Mouse (Mus musculus): Measurements from ENCODE around the gene Nr3c2. TPM values are rescaled to one million over a fixed set of nuclear protein-coding genes. Genes with fewer than 3 reads are reported as not detected.

Gene Nr3c2
- total and polyA plus RNA-seq, 3 experiments = 0.12 to 0.30 TPM; not detected in 1

DNA sequence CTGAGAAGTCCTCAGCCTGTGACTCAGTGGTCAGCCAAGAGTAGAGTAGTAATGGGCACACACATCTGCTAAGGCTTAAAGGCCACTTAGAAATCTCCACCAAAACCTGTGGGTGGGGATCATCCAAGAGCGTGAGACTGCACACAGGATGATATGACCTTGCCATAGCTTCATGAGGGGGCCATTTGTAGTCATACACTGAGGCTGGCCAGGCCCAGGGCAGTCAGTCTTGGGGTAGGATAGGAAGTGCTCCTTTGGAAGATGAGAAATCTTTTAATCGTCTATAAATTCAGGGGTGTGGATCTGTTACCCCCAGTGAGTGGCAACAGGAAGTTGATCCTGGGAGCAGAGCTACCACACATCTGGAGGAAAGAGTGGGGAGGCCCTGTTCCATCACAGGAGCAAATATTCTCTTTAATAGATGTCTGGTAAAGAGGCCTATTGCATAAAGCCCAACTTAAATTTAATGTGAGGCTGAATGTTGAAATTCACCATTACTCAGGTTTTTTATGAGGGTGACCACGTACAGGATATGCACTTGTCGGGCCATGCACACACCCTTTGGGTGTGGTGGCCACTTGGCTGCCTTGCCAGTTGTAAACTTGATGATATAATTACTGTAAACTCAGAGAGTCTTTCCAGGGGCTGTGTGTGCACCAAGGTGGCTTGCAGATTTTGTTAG, 270.7 kb downstream of the Nr3c2 start:
- no peaks in the 10 kb centered on the region for H3K36me3 ChIP-seq (replicated peaks in 1 of 2; ENCODE audit: control insufficient read depth in 1 of 2, insufficient read depth in 1 of 2, low read length in 1 of 2)
- no peaks in the 10 kb centered on the region for H3K27me3 ChIP-seq (replicated peaks)
- no peak overlapping the region for H3K27ac ChIP-seq (ENCODE audit: insufficient read depth, low read depth)
- DNase-seq (ENCODE audit: extremely low read depth) = no peak
- H3K9ac ChIP-seq (ENCODE audit: insufficient read depth, low read depth) = no peak overlapping the region
- 0 out of 4 replicates have a peak, but pooled peaks cover 0 to 5% of the 10 kb centered on the region in 2 experiments for H3K4me1 ChIP-seq (ENCODE audit: control insufficient read depth in 1 of 2, insufficient read depth in 2 of 2)
- in situ Hi-C loops (cut with MboI; ENCODE audit: low pct_ligation_motif_present, low pct_unique_long_range_greater_than_20kb, low sequenced_read_pairs) = no loop called here
- H3K4me2 ChIP-seq (ENCODE audit: insufficient read depth, low read depth, poor library complexity, severe bottlenecking) = no peak overlapping the region
- H3K79me2 ChIP-seq (replicated peaks; ENCODE audit: control insufficient read depth, extremely low read depth, insufficient read depth, poor library complexity, severe bottlenecking) = no peaks in the 10 kb centered on the region
- no peak overlapping the region for H3K4me3 ChIP-seq (replicated peaks in 1 of 3; ENCODE audit: low read depth in 2 of 3, low read length in 2 of 3, poor library complexity in 1 of 3)
- H3K9me3 ChIP-seq (replicated peaks; ENCODE audit: low read length) = no peaks in the 10 kb centered on the region
- dilution Hi-C loops (cut with MboI; ENCODE audit: extremely low pct_ligation_motif_present, extremely low pct_unique_long_range_greater_than_20kb, low sequenced_read_pairs) = no loop called here
- TF ChIP-seq GABPA (IDR thresholded peaks at IDR 0.05; ENCODE audit: insufficient replicate concordance, low read depth, low read length) (no peak), NELFE (IDR thresholded peaks at IDR 0.05; ENCODE audit: low read depth, low read length) (no peak), JUND (conservative IDR thresholded peaks at IDR 0.05; ENCODE audit: low read depth, low read length) (no peak), HCFC1 (IDR thresholded peaks at IDR 0.05; ENCODE audit: low read depth, low read length) (no peak), SMC3 (IDR thresholded peaks at IDR 0.05; ENCODE audit: low read depth, low read length) (no peak), CHD2 (IDR thresholded peaks at IDR 0.05; ENCODE audit: low read length) (no peak), ZMIZ1 (IDR thresholded peaks at IDR 0.05; ENCODE audit: low read depth, low read length) (no peak), ZC3H11A (IDR thresholded peaks at IDR 0.05; ENCODE audit: low read depth, low read length) (no peak), MYC (IDR thresholded peaks at IDR 0.05; ENCODE audit: low read depth, low read length) (no peak), MAZ (IDR thresholded peaks at IDR 0.05; ENCODE audit: low read depth, low read length) (no peak), CHD1 (IDR thresholded peaks at IDR 0.05; ENCODE audit: low read depth, low read length) (no peak), RAD21 (IDR thresholded peaks at IDR 0.05; ENCODE audit: low read depth, low read length) (no peak), POLR2AphosphoS2 (IDR thresholded peaks at IDR 0.05; ENCODE audit: low read depth, low read length) (no peak), RCOR1 (conservative IDR thresholded peaks at IDR 0.05; ENCODE audit: low read depth, low read length) (no peak)

DNA sequence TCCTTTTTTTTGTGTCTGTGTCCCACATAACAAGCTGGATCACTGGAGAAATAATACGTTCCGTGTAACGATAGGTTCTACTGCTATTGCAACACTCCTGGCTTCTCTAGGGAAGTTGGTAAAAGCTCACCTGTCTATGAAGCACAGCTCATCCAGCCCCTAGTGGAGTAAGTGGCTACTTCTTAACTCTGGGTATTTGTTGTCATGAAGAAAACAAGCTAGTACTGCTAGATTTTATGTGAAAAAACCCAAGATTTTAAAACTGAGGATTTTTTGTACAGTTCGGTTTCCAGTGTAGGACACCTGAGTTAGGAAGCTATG, 271.2 kb downstream of the Nr3c2 start:
- in situ Hi-C loops (cut with MboI; ENCODE audit: low pct_ligation_motif_present, low pct_unique_long_range_greater_than_20kb, low sequenced_read_pairs) = no loop called here
- Histone ChIP-seq H3K36me3 (replicated peaks in 1 of 2; ENCODE audit: control insufficient read depth in 1 of 2, insufficient read depth in 1 of 2, low read length in 1 of 2) (no peaks in the 10 kb centered on the region), H3K9ac (ENCODE audit: insufficient read depth, low read depth) (no peak overlapping the region), H3K79me2 (replicated peaks; ENCODE audit: control insufficient read depth, extremely low read depth, insufficient read depth, poor library complexity, severe bottlenecking) (no peaks in the 10 kb centered on the region), H3K4me3 (replicated peaks in 1 of 3; ENCODE audit: low read depth in 2 of 3, low read length in 2 of 3, poor library complexity in 1 of 3) (no peak overlapping the region), H3K4me1 (ENCODE audit: control insufficient read depth in 1 of 2, insufficient read depth in 2 of 2) (0 out of 4 replicates have a peak, but pooled peaks cover 0 to 5% of the 10 kb centered on the region in 2 experiments), H3K9me3 (replicated peaks; ENCODE audit: low read length) (no peaks in the 10 kb centered on the region), H3K27me3 (replicated peaks) (no peaks in the 10 kb centered on the region), H3K4me2 (ENCODE audit: insufficient read depth, low read depth, poor library complexity, severe bottlenecking) (no peak overlapping the region), H3K27ac (ENCODE audit: insufficient read depth, low read depth) (no peak overlapping the region)
- dilution Hi-C loops (cut with MboI; ENCODE audit: extremely low pct_ligation_motif_present, extremely low pct_unique_long_range_greater_than_20kb, low sequenced_read_pairs) = no loop called here
- no peak for DNase-seq (ENCODE audit: extremely low read depth)
- TF ChIP-seq PAX5 (IDR thresholded peaks at IDR 0.05; ENCODE audit: low read length) (no peak), ZNF384 (IDR thresholded peaks at IDR 0.05; ENCODE audit: low read depth, low read length) (no peak), RCOR1 (conservative IDR thresholded peaks at IDR 0.05; ENCODE audit: low read depth, low read length) (no peak), MXI1 (IDR thresholded peaks at IDR 0.05; ENCODE audit: low read depth, low read length) (no peak), SIN3A (IDR thresholded peaks at IDR 0.05; ENCODE audit: low read length) (no peak), TBP (conservative IDR thresholded peaks at IDR 0.05; ENCODE audit: low read depth, low read length) (no peak)

All from CH12.LX (cell line).